Mouse (Mus musculus): Measurements from ENCODE around the gene Slc41a1. TPM values are rescaled to one million over a fixed set of nuclear protein-coding genes. Genes with fewer than 3 reads are reported as not detected.

The Slc41a1 gene
- polyA plus RNA-seq, 1 experiment = 55.3 TPM

- no peak for TF ChIP-seq CTCF (IDR thresholded peaks at IDR 0.05; ENCODE audit: borderline replicate concordance, insufficient read depth, low read depth, low read length)
- no peak for TF ChIP-seq POLR2A (IDR thresholded peaks at IDR 0.05; ENCODE audit: borderline replicate concordance, insufficient read depth, low read length)
- Histone ChIP-seq H3K4me1 (ENCODE audit: control insufficient read depth, insufficient read depth, low read length) (peaks cover 37% of the 10 kb centered on the region), H3K27me3 (ENCODE audit: control insufficient read depth, insufficient read depth, low read length) (no peaks in the 10 kb centered on the region), H3K4me3 (replicated peaks; ENCODE audit: insufficient read depth, low read depth, low read length) (peak overlapping the region; percentile 79), H3K27ac (ENCODE audit: insufficient read depth, low read length) (no peak overlapping the region)
- peak; percentile 38 to 47 for DNase-seq
- WGBS = 28% methylated on average over 5 of the region's 5 CpGs
Measured at GRCm38 (mm10) chr1:131829279-131829678, 2.0 kb downstream of the Slc41a1 start.

- Histone ChIP-seq H3K27me3 (ENCODE audit: control insufficient read depth, insufficient read depth, low read length) (no peaks in the 10 kb centered on the region), H3K4me1 (ENCODE audit: control insufficient read depth, insufficient read depth, low read length) (peaks cover 37% of the 10 kb centered on the region), H3K27ac (ENCODE audit: insufficient read depth, low read length) (no peak overlapping the region), H3K4me3 (replicated peaks; ENCODE audit: insufficient read depth, low read depth, low read length) (no peak overlapping the region)
- TF ChIP-seq POLR2A (IDR thresholded peaks at IDR 0.05; ENCODE audit: borderline replicate concordance, insufficient read depth, low read length) = no peak
- no peak for TF ChIP-seq CTCF (IDR thresholded peaks at IDR 0.05; ENCODE audit: borderline replicate concordance, insufficient read depth, low read depth, low read length)
- peak; percentile 27 to 32 for DNase-seq
- 74% methylated on average over 15 of the region's 15 CpGs for WGBS
Measured at GRCm38 (mm10) chr1:131830561-131830960, 3.3 kb downstream of the Slc41a1 start.

GRCm38 (mm10) chr1:131830971-131831641 lies 3.8 kb downstream of the Slc41a1 start:
- Histone ChIP-seq H3K27me3 (ENCODE audit: control insufficient read depth, insufficient read depth, low read length) (no peaks in the 10 kb centered on the region), H3K4me1 (ENCODE audit: control insufficient read depth, insufficient read depth, low read length) (peaks cover 37% of the 10 kb centered on the region), H3K27ac (ENCODE audit: insufficient read depth, low read length) (no peak overlapping the region), H3K4me3 (replicated peaks; ENCODE audit: insufficient read depth, low read depth, low read length) (peak overlapping the region; percentile 9)
- WGBS = 64% methylated on average over 8 of the region's 8 CpGs
- TF ChIP-seq POLR2A (IDR thresholded peaks at IDR 0.05; ENCODE audit: borderline replicate concordance, insufficient read depth, low read length) (no peak), CTCF (IDR thresholded peaks at IDR 0.05; ENCODE audit: borderline replicate concordance, insufficient read depth, low read depth, low read length) (no peak)
- DNase-seq = peak in 1 of 2 experiments; percentile 1

- H3K27ac ChIP-seq (ENCODE audit: insufficient read depth, low read length) = no peak overlapping the region
- 92% methylated on average over 3 of the region's 3 CpGs for WGBS
- no peak for TF ChIP-seq CTCF (IDR thresholded peaks at IDR 0.05; ENCODE audit: borderline replicate concordance, insufficient read depth, low read depth, low read length)
- TF ChIP-seq POLR2A (IDR thresholded peaks at IDR 0.05; ENCODE audit: borderline replicate concordance, insufficient read depth, low read length) = no peak
- H3K4me3 ChIP-seq (replicated peaks; ENCODE audit: insufficient read depth, low read depth, low read length) = no peak overlapping the region
- no peaks in the 10 kb centered on the region for H3K27me3 ChIP-seq (ENCODE audit: control insufficient read depth, insufficient read depth, low read length)
- no peak for DNase-seq
- H3K4me1 ChIP-seq (ENCODE audit: control insufficient read depth, insufficient read depth, low read length) = peaks cover 18% of the 10 kb centered on the region
Measured at GRCm38 (mm10) chr1:131837035-131837434, 9.7 kb downstream of the Slc41a1 start.

GRCm38 (mm10) chr1:131838542-131838941 lies 11.2 kb downstream of the Slc41a1 start:
- WGBS = 80% methylated on average over 5 of the region's 5 CpGs
- DNase-seq = no peak
- Histone ChIP-seq H3K27me3 (ENCODE audit: control insufficient read depth, insufficient read depth, low read length) (no peaks in the 10 kb centered on the region), H3K27ac (ENCODE audit: insufficient read depth, low read length) (no peak overlapping the region), H3K4me1 (ENCODE audit: control insufficient read depth, insufficient read depth, low read length) (peaks cover 18% of the 10 kb centered on the region), H3K4me3 (replicated peaks; ENCODE audit: insufficient read depth, low read depth, low read length) (no peak overlapping the region)
- TF ChIP-seq CTCF (IDR thresholded peaks at IDR 0.05; ENCODE audit: borderline replicate concordance, insufficient read depth, low read depth, low read length) (no peak), POLR2A (IDR thresholded peaks at IDR 0.05; ENCODE audit: borderline replicate concordance, insufficient read depth, low read length) (no peak)

- Histone ChIP-seq H3K27me3 (ENCODE audit: control insufficient read depth, insufficient read depth, low read length) (no peaks in the 10 kb centered on the region), H3K27ac (ENCODE audit: insufficient read depth, low read length) (no peak overlapping the region), H3K4me3 (replicated peaks; ENCODE audit: insufficient read depth, low read depth, low read length) (no peak overlapping the region), H3K4me1 (ENCODE audit: control insufficient read depth, insufficient read depth, low read length) (peaks cover 25% of the 10 kb centered on the region)
- DNase-seq = peak; percentile 42 to 63
- WGBS = 8% methylated on average over 2 of the region's 2 CpGs
- TF ChIP-seq POLR2A (IDR thresholded peaks at IDR 0.05; ENCODE audit: borderline replicate concordance, insufficient read depth, low read length) (no peak), CTCF (IDR thresholded peaks at IDR 0.05; ENCODE audit: borderline replicate concordance, insufficient read depth, low read depth, low read length) (no peak)
Measured at GRCm38 (mm10) chr1:131839279-131839678, 12.0 kb downstream of the Slc41a1 start.

- no peak for TF ChIP-seq POLR2A (IDR thresholded peaks at IDR 0.05; ENCODE audit: borderline replicate concordance, insufficient read depth, low read length)
- WGBS = 85% methylated on average over 4 of the region's 4 CpGs
- Histone ChIP-seq H3K4me1 (ENCODE audit: control insufficient read depth, insufficient read depth, low read length) (peaks cover 47% of the 10 kb centered on the region), H3K27ac (ENCODE audit: insufficient read depth, low read length) (no peak overlapping the region), H3K27me3 (ENCODE audit: control insufficient read depth, insufficient read depth, low read length) (no peaks in the 10 kb centered on the region), H3K4me3 (replicated peaks; ENCODE audit: insufficient read depth, low read depth, low read length) (no peak overlapping the region)
- no peak for DNase-seq
Measured at GRCm38 (mm10) chr1:131842221-131842620, 14.9 kb downstream of the Slc41a1 start.

GRCm38 (mm10) chr1:131843758-131844157 lies 16.5 kb downstream of the Slc41a1 start:
- Histone ChIP-seq H3K27ac (ENCODE audit: insufficient read depth, low read length) (no peak overlapping the region; the same call in 1 of the 2 replicates), H3K27me3 (ENCODE audit: control insufficient read depth, insufficient read depth, low read length) (no peaks in the 10 kb centered on the region), H3K4me1 (ENCODE audit: control insufficient read depth, insufficient read depth, low read length) (peaks cover 46% of the 10 kb centered on the region), H3K4me3 (replicated peaks; ENCODE audit: insufficient read depth, low read depth, low read length) (no peak overlapping the region)
- no peak for TF ChIP-seq POLR2A (IDR thresholded peaks at IDR 0.05; ENCODE audit: borderline replicate concordance, insufficient read depth, low read length)
- TF ChIP-seq CTCF (IDR thresholded peaks at IDR 0.05; ENCODE audit: borderline replicate concordance, insufficient read depth, low read depth, low read length) = no peak
- WGBS = 22% methylated on average over 10 of the region's 10 CpGs
- peak in 1 of 2 experiments; percentile 50 for DNase-seq

All from cerebellum, adult 2 months (tissue).